Mouse (Mus musculus) G1E (cell line): ENCODE data around the gene Pi4kb.

Experiments
- CTCF ChIP-seq: IDR thresholded peaks from 2 replicates; pipeline ENCODE4 v1.5.1; 2012; ENCODE audit warnings: low read depth, low read length, inconsistent platforms, mixed read lengths
- GATA1 ChIP-seq: IDR thresholded peaks from 2 replicates; pipeline ENCODE4 v1.6.1; 2012; ENCODE audit warnings: borderline replicate concordance, low read length, inconsistent platforms, mixed read lengths
- GATA2 ChIP-seq: IDR thresholded peaks from 2 replicates; pipeline ENCODE4 v1.6.1; 2012; ENCODE audit warnings: low read depth, low read length, inconsistent platforms, borderline replicate concordance
- POLR2AphosphoS5 ChIP-seq: IDR thresholded peaks from 2 replicates; pipeline ENCODE4 v1.6.1; 2012; ENCODE audit warnings: low read depth, low read length, inconsistent platforms; ENCODE audit not compliant: insufficient replicate concordance
- TAL1 ChIP-seq: conservative IDR thresholded peaks from 2 replicates; pipeline ENCODE4 v1.6.1; 2012; ENCODE audit warnings: low read depth, low read length, inconsistent platforms, mixed read lengths

DNA sequence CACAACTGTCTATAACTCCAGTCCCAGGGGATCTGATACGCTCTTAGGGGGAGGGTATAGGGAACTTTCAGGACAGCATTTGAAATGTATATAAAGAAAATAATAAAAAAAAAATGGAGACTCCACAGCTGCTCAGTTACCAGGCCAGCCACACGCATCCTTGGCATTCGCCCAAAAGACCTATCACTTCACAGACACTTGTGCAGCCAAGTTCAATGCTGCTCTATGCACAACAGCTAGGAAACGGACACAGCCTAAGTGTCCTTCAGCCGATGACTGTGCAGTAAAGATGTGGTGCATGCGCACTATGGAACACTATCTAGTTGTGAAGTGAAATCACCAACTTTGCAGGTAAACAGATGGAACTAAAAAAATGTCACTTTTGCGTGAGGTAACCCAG is 81.7 kb downstream of the Pi4kb start:
- TF ChIP-seq GATA1 (no peak), CTCF (no peak), POLR2AphosphoS5 (no peak), TAL1 (no peak), GATA2 (no peak)
